Mouse (Mus musculus) activated CD4-positive, CD25-positive, alpha-beta regulatory T cell, adult 4 months (primary cell): ENCODE results near the gene Echdc3. TPM values are rescaled to one million over a fixed set of nuclear protein-coding genes. Genes with fewer than 3 reads are reported as not detected.

Experiments used
- ATAC-seq: one replicate; pipeline ENCODE4 v1.8.0; 2017
- polyA plus RNA-seq, 2 experiments: library from polyadenylated mRNA; unstranded; fragments of 100-300 nt; shearing (Covaris generic); gene quantifications; one replicate each; pipeline ENCODE4 v1.2.1; 2017

The Echdc3 gene
- polyA plus RNA-seq, 2 experiments from 2014 or later: not detected

- no peak for ATAC-seq
Measured at GRCm38 (mm10) chr2:6165771-6166170, 47.1 kb downstream of the Echdc3 start.

- no peak for ATAC-seq
Measured at GRCm38 (mm10) chr2:6164606-6165290, 48.1 kb downstream of the Echdc3 start.

- peak; percentile 92 for ATAC-seq
Measured at GRCm38 (mm10) chr2:6162366-6163040, 50.3 kb downstream of the Echdc3 start.

GRCm38 (mm10) chr2:6159735-6160134 is 53.1 kb downstream of the Echdc3 start:
- ATAC-seq: no peak

- ATAC-seq: no peak
Measured at GRCm38 (mm10) chr2:6159219-6159618, 53.6 kb downstream of the Echdc3 start.

GRCm38 (mm10) chr2:6157635-6158034 is 55.2 kb downstream of the Echdc3 start:
- ATAC-seq: no peak

GRCm38 (mm10) chr2:6157208-6157607 is 55.6 kb downstream of the Echdc3 start:
- ATAC-seq: no peak

- no peak for ATAC-seq
Measured at GRCm38 (mm10) chr2:6149801-6150200, 63.0 kb downstream of the Echdc3 start.

GRCm38 (mm10) chr2:6146901-6147300 is 65.9 kb downstream of the Echdc3 start:
- no peak for ATAC-seq

- ATAC-seq: no peak
Measured at GRCm38 (mm10) chr2:6146257-6146656, 66.6 kb downstream of the Echdc3 start.

- ATAC-seq: no peak
Measured at GRCm38 (mm10) chr2:6145611-6146010, 67.2 kb downstream of the Echdc3 start.

- no peak for ATAC-seq
Measured at GRCm38 (mm10) chr2:6142915-6143654, 69.7 kb downstream of the Echdc3 start.

GRCm38 (mm10) chr2:6140572-6141161 is 72.2 kb downstream of the Echdc3 start:
- no peak for ATAC-seq

Other genes with a start within 250 kb of the Echdc3 start
- gene Proser2, start 82.8 kb downstream of the Echdc3 start, polyA plus RNA-seq: not detected
- gene Usp6nl, start 109.6 kb upstream of the Echdc3 start, polyA plus RNA-seq: 1 to 10 TPM; 6.1 to 7.1 TPM